Mouse (Mus musculus) layer of hippocampus, postnatal 10 days (tissue): ENCODE measurements at regions not wholly inside any gene's neighbourhood (a gene's known extent, or its start where the extent isn't known, plus 50 kb on each side); places are given as distances from the start of the nearest gene placed in this dataset.
A peak's percentile ranks its signal among the peaks of the same experiment; 100 is the strongest.

ENCODE experiments used
- DNase-seq, 2 experiments: peaks; one replicate each; pipeline ENCODE4 v3.0.0; 2021; ENCODE audit warnings: low spot score in 2 of 2

DNA sequence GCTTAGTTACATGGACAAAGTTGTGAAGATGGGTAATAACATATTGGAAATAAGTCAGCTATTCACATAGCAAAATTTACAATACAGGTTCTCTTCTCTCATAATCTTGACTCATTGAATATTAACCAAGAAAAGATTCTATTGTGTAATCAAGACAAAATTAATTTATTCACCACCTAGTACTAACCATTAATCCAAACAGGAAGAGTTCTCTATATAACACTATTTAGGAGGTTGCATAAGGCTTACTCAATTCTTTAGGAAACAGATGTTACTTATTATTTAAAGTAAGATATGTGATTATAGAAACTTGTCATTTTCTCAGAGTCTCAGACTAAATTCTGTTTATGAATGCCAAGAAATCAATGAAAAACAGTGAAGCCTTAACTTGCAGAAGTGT, 600.4 kb upstream of the Tusc1 start:
- no peak for DNase-seq

- DNase-seq, result no peak
Observed at GRCm38 (mm10) chr4:93927117-93927516, 591.8 kb upstream of the Tusc1 start.

- no peak for DNase-seq
Observed at GRCm38 (mm10) chr4:93924402-93924801, 589.1 kb upstream of the Tusc1 start.

DNA sequence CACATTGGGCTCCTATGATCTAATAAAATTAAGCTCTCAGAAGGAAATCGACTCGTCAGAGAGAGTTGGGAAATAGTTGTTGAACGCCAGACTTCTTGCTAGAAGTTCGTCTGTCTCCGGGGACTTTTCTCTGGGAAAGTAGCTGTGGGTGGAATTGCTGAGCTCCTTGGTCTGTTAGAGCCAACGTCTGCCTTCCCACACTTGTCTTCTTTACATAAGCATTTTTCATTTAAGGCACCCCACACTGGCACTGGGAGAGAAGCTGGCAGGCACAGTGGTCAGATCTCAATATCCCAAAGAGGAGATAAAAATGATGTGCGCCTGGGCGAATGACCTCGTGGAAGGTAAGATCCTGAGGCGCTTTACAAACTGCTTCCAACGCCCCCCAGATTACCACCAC, 551.3 kb upstream of the Tusc1 start:
- no peak for DNase-seq

- DNase-seq, result no peak
Observed at GRCm38 (mm10) chr4:93881318-93881717, 546.0 kb upstream of the Tusc1 start.

- peak in 1 of 2 experiments; percentile 11 for DNase-seq
Observed at GRCm38 (mm10) chr4:93879351-93879872, 544.1 kb upstream of the Tusc1 start.

- no peak for DNase-seq
Observed at GRCm38 (mm10) chr4:93873271-93873670, 538.0 kb upstream of the Tusc1 start.

GRCm38 (mm10) chr4:93853451-93853850, 518.1 kb upstream of the Tusc1 start:
- DNase-seq, result no peak

GRCm38 (mm10) chr4:93849178-93849577, 513.9 kb upstream of the Tusc1 start:
- no peak for DNase-seq

DNA sequence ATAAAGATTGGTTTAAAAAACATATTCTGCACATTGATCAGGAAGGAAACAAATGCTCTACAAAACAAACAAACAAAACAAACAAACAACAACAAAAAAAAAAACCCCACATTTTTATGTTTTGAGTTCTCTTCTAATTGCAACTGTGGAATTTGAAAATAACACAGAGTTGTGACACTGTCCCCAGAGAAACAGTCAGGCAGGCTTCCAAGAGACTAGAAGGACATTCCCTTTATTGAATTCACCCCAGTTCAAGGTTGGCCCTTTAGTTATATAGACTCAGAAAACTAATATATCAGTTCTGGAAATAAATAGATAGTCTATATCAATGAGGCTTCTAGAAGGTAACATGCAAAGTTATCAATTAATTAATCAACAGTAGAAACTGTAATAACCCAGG, 495.4 kb upstream of the Tusc1 start:
- DNase-seq, result no peak

GRCm38 (mm10) chr4:93793104-93793503, 457.8 kb upstream of the Tusc1 start:
- DNase-seq, result no peak

- DNase-seq, result no peak
Observed at GRCm38 (mm10) chr4:93790157-93790556, 454.8 kb upstream of the Tusc1 start.

GRCm38 (mm10) chr4:93754497-93754896, 419.2 kb upstream of the Tusc1 start:
- DNase-seq, result no peak

DNA sequence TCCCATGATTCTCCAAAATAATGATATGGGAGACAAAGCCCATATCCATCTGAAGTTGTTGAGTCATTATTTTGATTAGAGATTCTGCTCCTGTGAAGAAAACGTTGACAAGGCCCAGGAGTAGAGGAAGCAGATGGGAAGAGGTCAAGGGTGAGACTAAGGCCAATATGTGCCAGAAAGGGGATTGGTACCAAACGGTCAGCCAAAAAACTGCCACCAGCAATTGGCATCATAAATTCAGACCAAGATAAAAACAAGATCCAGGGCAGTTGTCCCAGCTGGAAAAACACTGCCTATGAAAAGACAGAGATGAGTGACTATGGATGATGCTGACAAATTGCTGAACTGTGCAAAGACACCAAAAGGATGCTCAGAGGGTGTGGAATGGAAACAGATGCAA, 411.0 kb upstream of the Tusc1 start:
- no peak for DNase-seq

GRCm38 (mm10) chr4:93713711-93714110, 378.4 kb upstream of the Tusc1 start:
- no peak for DNase-seq

- no peak for DNase-seq
Observed at GRCm38 (mm10) chr4:93676403-93677039, 341.2 kb upstream of the Tusc1 start.

DNA sequence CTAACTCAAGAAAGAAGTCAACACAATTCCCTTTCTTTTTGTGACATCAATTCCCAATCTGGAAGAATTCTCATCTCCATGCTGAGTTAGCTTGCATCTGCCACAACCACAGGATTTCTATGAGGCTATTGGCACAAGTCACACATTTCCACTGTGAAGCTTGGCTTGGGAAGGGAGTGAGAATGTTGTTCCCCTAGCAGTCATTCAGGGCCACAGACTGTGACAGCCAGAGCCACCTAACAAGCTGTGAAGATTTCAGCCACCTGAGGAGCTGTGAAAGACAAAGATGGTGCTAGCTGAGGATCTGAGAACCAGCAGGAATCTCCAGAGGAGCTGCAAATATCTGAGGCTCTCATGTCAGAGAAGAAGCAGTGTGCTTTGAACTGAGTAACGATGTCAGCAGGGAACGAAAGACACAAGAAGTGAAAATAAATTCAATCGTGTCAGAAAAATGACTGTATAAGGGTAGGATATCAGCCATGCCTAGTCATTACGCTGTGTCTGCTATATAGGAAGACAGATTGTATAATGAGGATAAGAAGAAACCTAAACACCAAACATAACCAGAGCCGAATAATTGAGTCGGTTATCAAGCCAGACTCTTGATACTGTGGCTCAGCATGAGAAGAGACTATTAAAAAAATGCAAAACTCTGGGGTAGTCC, 340.6 kb upstream of the Tusc1 start:
- no peak for DNase-seq

- no peak for DNase-seq
Observed at GRCm38 (mm10) chr4:93669050-93669449, 333.7 kb upstream of the Tusc1 start.

- DNase-seq, result no peak
Observed at GRCm38 (mm10) chr4:93664293-93664692, 329.0 kb upstream of the Tusc1 start.

DNA sequence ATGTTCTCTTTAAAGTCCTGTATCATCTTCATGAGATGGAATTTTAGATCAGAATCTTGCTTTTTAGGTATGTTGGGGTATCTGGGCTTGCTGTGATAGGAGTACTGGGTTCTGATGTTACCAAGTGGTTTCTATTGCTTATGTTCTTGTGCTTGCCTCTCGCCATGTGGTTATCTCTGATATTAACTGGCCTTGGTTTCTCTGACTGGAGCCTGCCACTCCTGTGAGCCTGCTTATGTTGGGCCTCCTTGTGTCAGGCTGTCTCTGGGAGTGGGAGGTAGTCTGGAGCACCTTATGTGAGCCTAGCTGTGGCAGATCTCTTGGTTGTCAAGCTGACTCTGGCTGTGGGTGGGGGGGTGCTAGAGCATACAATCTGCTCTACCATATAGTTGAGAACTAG, 302.9 kb upstream of the Tusc1 start:
- peak in 1 of 2 experiments; percentile 8 for DNase-seq

DNA sequence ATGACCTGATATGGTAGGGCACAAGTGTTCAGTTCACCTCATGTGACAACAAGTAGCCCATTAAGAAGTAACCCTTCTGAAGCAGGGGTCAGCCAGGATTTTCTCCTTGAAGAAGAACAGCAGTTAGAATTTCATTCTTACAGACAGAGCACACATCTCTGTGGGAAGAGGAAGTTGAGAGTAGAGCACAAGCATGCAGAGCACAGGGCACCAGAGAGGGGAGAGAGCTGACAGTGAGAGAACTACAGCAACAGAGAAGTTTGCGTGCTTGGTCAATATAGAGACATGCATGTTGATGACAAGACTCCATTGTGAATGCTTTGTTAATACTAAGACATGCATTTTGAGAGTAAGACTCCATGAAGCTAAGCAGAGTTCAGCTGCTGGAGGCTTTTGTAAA, 263.2 kb upstream of the Tusc1 start:
- no peak for DNase-seq

DNA sequence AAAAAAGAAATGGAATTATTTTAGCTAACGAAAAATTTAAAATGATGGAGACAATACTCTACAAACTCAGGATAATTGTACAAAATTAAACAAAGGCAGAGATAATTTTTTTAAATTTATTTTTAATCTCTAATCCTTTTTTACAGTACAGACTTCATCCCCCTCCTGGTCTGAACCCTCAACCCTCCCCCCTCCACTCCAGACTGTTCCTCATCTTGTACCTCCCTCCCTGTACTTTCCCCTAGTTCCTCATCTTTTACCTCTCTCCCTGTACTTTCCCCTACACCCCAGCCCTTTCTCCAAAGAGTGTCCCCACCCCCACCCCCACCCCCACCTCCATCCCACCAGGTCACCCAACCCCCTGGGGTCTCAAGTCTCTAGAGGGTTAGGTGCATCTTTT, 249.0 kb upstream of the Tusc1 start:
- DNase-seq, result no peak
